Mouse (Mus musculus): Measurements from ENCODE around the gene Nfkbia.

Gene Nfkbia

GRCm38 (mm10) chr12:55492184-55492898 lies at the start of gene Nfkbia:
Gene Nfkbia, minus strand, starts transcription at chr12:55492647.
- peak; percentile 82 for DNase-seq (ENCODE audit: low read depth)

- no peak for DNase-seq (ENCODE audit: low read depth)
These were observed 46.7 kb upstream of the Nfkbia start for GRCm38 (mm10) chr12:55539157-55539556.

GRCm38 (mm10) chr12:55538328-55538971 lies 46.0 kb upstream of the Nfkbia start:
- no peak for DNase-seq (ENCODE audit: low read depth)

- DNase-seq (ENCODE audit: low read depth) = no peak
These were observed 45.3 kb upstream of the Nfkbia start for GRCm38 (mm10) chr12:55537742-55538141.

GRCm38 (mm10) chr12:55536537-55537135 lies 44.2 kb upstream of the Nfkbia start:
- DNase-seq (ENCODE audit: low read depth) = no peak

- DNase-seq (ENCODE audit: low read depth) = no peak
These were observed 34.7 kb upstream of the Nfkbia start for GRCm38 (mm10) chr12:55526983-55527752.

GRCm38 (mm10) chr12:55518061-55518738 lies 25.8 kb upstream of the Nfkbia start:
- DNase-seq (ENCODE audit: low read depth) = no peak

- no peak for DNase-seq (ENCODE audit: low read depth)
These were observed 16.4 kb upstream of the Nfkbia start for GRCm38 (mm10) chr12:55508817-55509216.

GRCm38 (mm10) chr12:55507332-55507935 lies 15.0 kb upstream of the Nfkbia start:
- DNase-seq (ENCODE audit: low read depth) = no peak

- DNase-seq (ENCODE audit: low read depth) = peak; percentile 79
These were observed 13.5 kb upstream of the Nfkbia start for GRCm38 (mm10) chr12:55506029-55506330.

GRCm38 (mm10) chr12:55505314-55506028 lies 13.0 kb upstream of the Nfkbia start:
- DNase-seq (ENCODE audit: low read depth) = no peak

GRCm38 (mm10) chr12:55499031-55499430 lies 6.6 kb upstream of the Nfkbia start:
- DNase-seq (ENCODE audit: low read depth) = peak; percentile 71

- no peak for DNase-seq (ENCODE audit: low read depth)
These were observed 5.3 kb upstream of the Nfkbia start for GRCm38 (mm10) chr12:55497737-55498136.

GRCm38 (mm10) chr12:55495902-55496605 lies 3.6 kb upstream of the Nfkbia start:
- no peak for DNase-seq (ENCODE audit: low read depth)

GRCm38 (mm10) chr12:55495114-55495901 lies 2.9 kb upstream of the Nfkbia start:
- DNase-seq (ENCODE audit: low read depth) = peak; percentile 66

GRCm38 (mm10) chr12:55493381-55493780 lies 934 bp upstream of the Nfkbia start:
- DNase-seq (ENCODE audit: low read depth) = no peak

- no peak for DNase-seq (ENCODE audit: low read depth)
These were observed 494 bp upstream of the Nfkbia start for GRCm38 (mm10) chr12:55492941-55493340.

- peak; percentile 78 for DNase-seq (ENCODE audit: low read depth)
These were observed 797 bp downstream of the Nfkbia start for GRCm38 (mm10) chr12:55491516-55492183.
